Mouse (Mus musculus): ENCODE measurements around the gene Ptpdc1. TPM values are rescaled to one million over a fixed set of nuclear protein-coding genes. Genes with fewer than 3 reads are reported as not detected.

Ptpdc1 gene
- polyA plus RNA-seq, 1 experiment from 2014 or later: 4.1 TPM

DNA sequence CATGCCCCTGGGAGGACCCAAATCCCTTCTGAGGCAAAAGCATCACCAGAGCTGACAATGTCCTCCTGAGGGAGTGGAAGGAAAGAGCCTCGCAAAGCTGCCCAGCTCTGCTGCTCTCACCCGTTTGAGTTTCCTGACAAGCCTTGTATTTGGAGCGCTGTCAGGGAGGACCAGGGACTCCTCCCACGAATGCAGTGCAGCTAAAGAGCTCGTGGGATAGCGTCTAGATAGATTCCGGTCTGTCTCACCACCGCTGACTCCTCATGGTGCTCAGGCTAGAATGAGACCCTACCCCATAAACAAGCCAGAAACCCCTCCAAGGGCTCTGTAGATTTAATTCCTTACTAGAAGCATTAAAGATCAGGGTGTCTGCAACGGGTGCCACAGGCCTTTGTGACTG, 32.3 kb upstream of the Ptpdc1 start:
- 4% methylated on average over 9 of the region's 9 CpGs for WGBS
- H3K27ac ChIP-seq (ENCODE audit: low read length): no peak overlapping the region
- H3K4me1 ChIP-seq (ENCODE audit: control insufficient read depth, insufficient read depth, low read length): peaks cover 10% of the 10 kb centered on the region
- no peaks in the 10 kb centered on the region for H3K36me3 ChIP-seq (ENCODE audit: control insufficient read depth, insufficient read depth, low read length)
- H3K9me3 ChIP-seq (ENCODE audit: control insufficient read depth, low read length): no peaks in the 10 kb centered on the region
- H3K9ac ChIP-seq (ENCODE audit: low read depth, low read length): no peak overlapping the region
- H3K4me3 ChIP-seq (ENCODE audit: low read length): no peak overlapping the region
- peaks cover 63% of the 10 kb centered on the region for H3K27me3 ChIP-seq (replicated peaks; ENCODE audit: control insufficient read depth, insufficient read depth, low read length)
- no peak overlapping the region for H3K4me2 ChIP-seq (ENCODE audit: low read depth, low read length)
- ATAC-seq: no peak

DNA sequence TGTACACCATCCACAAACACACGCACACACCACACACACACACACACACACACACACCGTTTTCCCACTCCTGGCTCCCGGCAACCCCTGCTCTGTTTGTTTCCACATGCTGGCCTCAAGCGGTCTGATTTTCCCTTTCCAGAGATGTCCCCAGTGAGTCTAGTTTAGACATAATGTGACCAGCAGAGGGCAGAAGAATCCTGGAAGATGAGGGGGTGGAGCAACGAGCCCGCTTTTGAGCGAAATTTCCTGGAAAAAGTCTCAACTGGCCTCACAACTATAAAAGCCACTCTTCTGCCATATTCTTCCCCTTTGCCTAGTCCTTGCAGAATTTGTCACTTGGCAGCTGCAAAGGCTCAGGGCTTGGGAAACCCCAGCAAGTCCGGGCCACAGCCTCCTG, 30.2 kb upstream of the Ptpdc1 start:
- peaks cover 41% of the 10 kb centered on the region for H3K27me3 ChIP-seq (replicated peaks; ENCODE audit: control insufficient read depth, insufficient read depth, low read length)
- 0 out of 2 replicates have a peak overlapping the region, but pooled peaks have one; percentile 22 for H3K9ac ChIP-seq (ENCODE audit: low read depth, low read length)
- H3K4me1 ChIP-seq (ENCODE audit: control insufficient read depth, insufficient read depth, low read length): peaks cover 8% of the 10 kb centered on the region
- no peak overlapping the region for H3K27ac ChIP-seq (ENCODE audit: low read length)
- H3K9me3 ChIP-seq (ENCODE audit: control insufficient read depth, low read length): no peaks in the 10 kb centered on the region
- peak; percentile 53 for ATAC-seq
- H3K4me3 ChIP-seq (ENCODE audit: low read length): no peak overlapping the region
- no peak overlapping the region for H3K4me2 ChIP-seq (ENCODE audit: low read depth, low read length)
- H3K36me3 ChIP-seq (ENCODE audit: control insufficient read depth, insufficient read depth, low read length): no peaks in the 10 kb centered on the region
- WGBS: 3% methylated on average over 8 of the region's 8 CpGs

DNA sequence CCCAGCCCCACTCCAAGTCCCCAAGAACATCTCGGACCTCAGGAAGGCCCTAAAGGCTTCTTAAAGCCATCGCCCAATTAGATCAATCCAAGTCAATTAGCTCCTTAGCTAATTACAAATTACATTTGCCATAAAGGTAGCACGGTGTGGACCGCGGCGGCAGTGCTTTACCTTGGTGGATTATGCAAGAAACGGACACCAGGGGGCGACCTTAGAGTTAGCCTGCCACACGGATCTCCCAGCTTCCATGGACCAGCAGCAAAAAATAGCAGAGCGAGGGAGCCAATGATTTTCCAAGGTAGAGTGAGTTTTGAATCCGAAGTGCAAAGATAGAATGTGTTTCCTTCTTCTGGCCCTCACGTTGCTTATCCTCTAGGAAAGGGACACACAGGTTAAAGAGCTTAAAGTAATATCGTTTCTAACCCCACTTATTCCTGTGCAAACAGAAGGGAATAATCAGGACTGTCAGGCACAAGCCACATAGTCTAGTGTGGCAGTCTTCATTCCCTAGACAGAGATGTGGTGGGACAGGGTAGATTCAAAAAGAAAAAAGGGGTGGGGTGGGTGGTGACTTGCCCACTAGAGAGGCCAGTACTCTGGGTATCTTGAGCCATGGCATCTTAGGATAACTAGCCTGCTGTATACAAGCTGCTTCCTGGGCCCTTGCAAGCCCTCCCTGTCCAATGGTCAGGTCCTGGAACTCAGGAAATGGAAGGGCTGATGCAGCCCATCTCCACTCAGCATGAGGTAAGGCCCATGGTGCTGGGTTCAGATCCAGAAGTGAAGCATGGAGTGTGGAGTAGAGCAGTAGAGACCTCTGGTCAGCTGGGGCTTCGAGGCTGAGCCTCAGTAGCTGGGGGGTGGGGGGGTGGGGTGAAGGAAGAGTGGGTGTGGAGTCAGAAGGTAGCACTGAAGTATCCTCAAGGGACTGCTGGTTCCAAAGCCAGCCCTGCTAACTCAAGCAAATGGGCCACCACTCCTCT, 28.6 kb upstream of the Ptpdc1 start:
- WGBS: 7% methylated on average over 14 of the region's 14 CpGs
- Histone ChIP-seq H3K27ac (ENCODE audit: low read length) (no peak overlapping the region), H3K4me2 (ENCODE audit: low read depth, low read length) (no peak overlapping the region), H3K36me3 (ENCODE audit: control insufficient read depth, insufficient read depth, low read length) (no peaks in the 10 kb centered on the region), H3K9me3 (ENCODE audit: control insufficient read depth, low read length) (no peaks in the 10 kb centered on the region), H3K9ac (ENCODE audit: low read depth, low read length) (no peak overlapping the region), H3K27me3 (replicated peaks; ENCODE audit: control insufficient read depth, insufficient read depth, low read length) (peaks cover 28% of the 10 kb centered on the region), H3K4me1 (ENCODE audit: control insufficient read depth, insufficient read depth, low read length) (peaks cover 2% of the 10 kb centered on the region; the same call in 1 of the 2 replicates), H3K4me3 (ENCODE audit: low read length) (no peak overlapping the region)
- ATAC-seq: peak; percentile 54; the same call in 1 of the 2 replicates

DNA sequence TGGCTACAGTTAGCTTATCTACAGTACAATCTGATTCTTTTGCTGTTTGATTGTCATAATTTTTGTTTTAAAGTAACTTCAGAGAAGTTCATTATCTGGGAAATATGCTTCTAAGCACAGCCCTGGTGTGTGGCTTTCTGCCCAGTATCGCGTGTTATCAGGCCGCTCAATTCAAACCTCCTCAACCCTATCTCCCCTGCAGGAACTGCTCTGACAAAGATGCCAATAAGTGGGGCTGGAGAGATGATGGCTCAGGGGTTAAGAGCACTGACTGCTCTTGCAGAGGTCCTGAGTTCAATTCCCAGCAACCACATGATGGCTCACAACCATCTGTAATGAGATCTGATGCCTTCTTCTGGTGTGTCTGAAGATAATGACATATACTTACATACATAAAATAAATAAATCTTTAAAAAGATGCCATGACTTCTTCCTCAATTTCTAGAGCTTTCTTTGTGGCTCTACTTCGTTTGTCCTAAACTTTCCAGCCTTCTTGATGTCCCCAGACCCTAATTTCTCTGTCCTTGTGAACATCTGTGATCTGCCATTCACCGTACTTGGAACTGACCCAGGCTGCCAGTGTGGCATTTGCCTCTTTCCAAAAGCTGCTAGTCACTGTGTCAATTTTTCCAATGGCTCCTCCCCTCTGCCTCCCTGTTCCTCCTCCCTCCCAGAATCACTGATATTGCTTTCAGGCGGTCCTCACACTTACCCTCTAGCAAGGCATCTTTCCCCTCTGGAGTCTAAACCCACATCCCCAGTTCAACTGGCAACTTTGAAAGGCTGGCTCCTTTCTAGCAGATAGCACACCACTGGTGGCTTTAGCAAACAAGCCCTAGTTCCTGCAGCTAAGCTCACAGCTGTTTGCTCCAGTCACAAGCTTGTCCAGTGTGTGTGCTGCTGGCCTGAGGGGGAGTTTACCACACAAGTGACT, 25.9 kb upstream of the Ptpdc1 start:
- no peaks in the 10 kb centered on the region for H3K9me3 ChIP-seq (ENCODE audit: control insufficient read depth, low read length)
- peaks cover 4% of the 10 kb centered on the region; the same call in 1 of the 2 replicates for H3K27me3 ChIP-seq (replicated peaks; ENCODE audit: control insufficient read depth, insufficient read depth, low read length)
- ATAC-seq: no peak
- H3K4me2 ChIP-seq (ENCODE audit: low read depth, low read length): no peak overlapping the region
- WGBS: 66% methylated on average over 6 of the region's 6 CpGs
- no peak overlapping the region for H3K9ac ChIP-seq (ENCODE audit: low read depth, low read length)
- no peak overlapping the region for H3K4me3 ChIP-seq (ENCODE audit: low read length)
- no peaks in the 10 kb centered on the region for H3K36me3 ChIP-seq (ENCODE audit: control insufficient read depth, insufficient read depth, low read length)
- 0 out of 2 replicates have a peak, but pooled peaks cover 2% of the 10 kb centered on the region for H3K4me1 ChIP-seq (ENCODE audit: control insufficient read depth, insufficient read depth, low read length)
- H3K27ac ChIP-seq (ENCODE audit: low read length): no peak overlapping the region

DNA sequence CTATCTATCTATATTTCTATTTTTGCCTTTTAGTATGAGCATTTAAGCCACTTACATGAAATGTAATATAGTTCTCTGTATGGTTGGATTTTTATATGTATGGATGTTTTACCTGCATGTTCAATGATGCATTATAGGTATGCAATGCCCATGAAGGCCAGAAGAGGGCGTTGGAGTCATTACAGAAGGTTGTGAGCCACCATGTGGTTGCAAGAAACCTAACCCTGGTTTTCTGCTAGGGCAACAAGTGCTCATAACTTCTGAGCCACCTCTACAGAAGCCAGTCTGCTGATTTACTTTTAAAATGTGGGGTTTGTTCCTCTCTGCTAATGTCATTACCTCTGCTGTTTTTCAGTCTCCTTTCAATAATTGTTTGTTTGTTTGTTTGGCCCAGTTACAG, 25.2 kb upstream of the Ptpdc1 start:
- Histone ChIP-seq H3K9ac (ENCODE audit: low read depth, low read length) (no peak overlapping the region), H3K4me3 (ENCODE audit: low read length) (no peak overlapping the region), H3K27ac (ENCODE audit: low read length) (no peak overlapping the region), H3K4me2 (ENCODE audit: low read depth, low read length) (no peak overlapping the region), H3K27me3 (replicated peaks; ENCODE audit: control insufficient read depth, insufficient read depth, low read length) (no peaks in the 10 kb centered on the region; the same call in 1 of the 2 replicates), H3K4me1 (ENCODE audit: control insufficient read depth, insufficient read depth, low read length) (no peaks in the 10 kb centered on the region), H3K36me3 (ENCODE audit: control insufficient read depth, insufficient read depth, low read length) (no peaks in the 10 kb centered on the region), H3K9me3 (ENCODE audit: control insufficient read depth, low read length) (no peaks in the 10 kb centered on the region)
- WGBS: 0% methylated on average over 1 of the region's 1 CpGs
- ATAC-seq: no peak

DNA sequence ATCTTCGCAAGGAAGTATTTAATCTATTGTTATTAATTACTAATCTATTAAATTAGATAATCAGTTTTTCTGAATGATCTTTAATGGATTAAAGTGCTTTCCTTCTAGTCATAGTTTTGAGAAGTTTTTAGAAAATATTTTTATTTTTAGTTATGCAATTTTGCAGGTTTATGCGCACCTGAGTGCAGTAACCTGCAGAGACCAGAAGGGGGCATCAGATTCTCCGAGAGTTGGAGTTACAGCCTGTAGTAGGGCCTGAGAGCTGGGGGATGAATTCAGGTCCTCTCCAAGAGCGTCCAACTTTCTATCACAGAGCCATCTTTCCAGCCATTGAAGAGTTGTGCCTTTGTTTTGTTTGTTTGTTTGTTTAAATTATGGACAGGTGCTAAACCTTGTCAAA, 21.2 kb upstream of the Ptpdc1 start:
- Histone ChIP-seq H3K9ac (ENCODE audit: low read depth, low read length) (no peak overlapping the region), H3K9me3 (ENCODE audit: control insufficient read depth, low read length) (no peaks in the 10 kb centered on the region), H3K27me3 (replicated peaks; ENCODE audit: control insufficient read depth, insufficient read depth, low read length) (no peaks in the 10 kb centered on the region), H3K27ac (ENCODE audit: low read length) (no peak overlapping the region), H3K4me1 (ENCODE audit: control insufficient read depth, insufficient read depth, low read length) (no peaks in the 10 kb centered on the region), H3K4me3 (ENCODE audit: low read length) (no peak overlapping the region), H3K36me3 (ENCODE audit: control insufficient read depth, insufficient read depth, low read length) (no peaks in the 10 kb centered on the region), H3K4me2 (ENCODE audit: low read depth, low read length) (no peak overlapping the region)
- WGBS: 88% methylated on average over 4 of the region's 4 CpGs
- ATAC-seq: no peak

DNA sequence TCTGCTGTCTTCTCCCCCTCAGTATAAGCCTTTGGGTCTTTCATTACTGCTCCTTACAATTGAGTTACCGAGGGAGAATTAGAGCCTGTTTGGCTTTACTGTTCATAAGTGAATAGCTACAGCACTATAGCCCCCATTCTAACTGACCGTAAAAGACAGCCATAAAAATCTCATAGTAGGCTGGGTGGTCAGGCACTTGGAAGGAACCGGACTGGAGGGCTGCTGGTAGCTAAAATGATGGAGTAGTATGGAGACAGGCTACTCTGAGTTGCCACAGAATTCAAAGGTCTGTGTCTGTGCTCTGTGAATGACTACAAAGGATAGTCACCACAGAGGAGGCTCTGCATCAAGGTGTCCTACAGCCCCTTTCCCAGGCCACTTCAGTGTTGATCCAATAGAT, 18.5 kb upstream of the Ptpdc1 start:
- ATAC-seq: no peak
- WGBS: 77% methylated on average over 3 of the region's 3 CpGs
- no peak overlapping the region for H3K4me2 ChIP-seq (ENCODE audit: low read depth, low read length)
- H3K9ac ChIP-seq (ENCODE audit: low read depth, low read length): no peak overlapping the region
- H3K4me1 ChIP-seq (ENCODE audit: control insufficient read depth, insufficient read depth, low read length): no peaks in the 10 kb centered on the region
- no peaks in the 10 kb centered on the region for H3K27me3 ChIP-seq (replicated peaks; ENCODE audit: control insufficient read depth, insufficient read depth, low read length)
- no peaks in the 10 kb centered on the region for H3K36me3 ChIP-seq (ENCODE audit: control insufficient read depth, insufficient read depth, low read length)
- no peak overlapping the region for H3K27ac ChIP-seq (ENCODE audit: low read length)
- no peaks in the 10 kb centered on the region for H3K9me3 ChIP-seq (ENCODE audit: control insufficient read depth, low read length)
- H3K4me3 ChIP-seq (ENCODE audit: low read length): no peak overlapping the region

DNA sequence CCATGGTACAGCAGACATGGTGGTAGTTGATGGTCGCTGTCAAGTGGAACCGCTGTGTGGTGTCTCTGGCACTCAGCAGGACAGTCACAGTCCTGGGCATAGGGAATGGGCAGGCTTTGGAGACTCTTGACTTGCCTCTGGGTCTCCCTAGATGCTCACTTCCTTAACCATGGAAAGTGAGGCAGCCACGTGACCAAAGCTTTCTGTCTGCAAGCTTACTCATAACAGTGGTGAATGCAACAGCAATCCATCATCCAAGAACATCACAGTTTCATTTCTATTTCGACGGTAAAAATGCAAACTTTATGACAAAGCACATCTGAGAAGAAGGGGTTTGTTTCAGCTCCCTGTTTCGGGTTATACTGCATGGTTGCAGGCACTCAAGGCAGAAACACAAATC, 17.6 kb upstream of the Ptpdc1 start:
- Histone ChIP-seq H3K4me1 (ENCODE audit: control insufficient read depth, insufficient read depth, low read length) (no peaks in the 10 kb centered on the region), H3K36me3 (ENCODE audit: control insufficient read depth, insufficient read depth, low read length) (no peaks in the 10 kb centered on the region), H3K27ac (ENCODE audit: low read length) (no peak overlapping the region), H3K9me3 (ENCODE audit: control insufficient read depth, low read length) (no peaks in the 10 kb centered on the region), H3K27me3 (replicated peaks; ENCODE audit: control insufficient read depth, insufficient read depth, low read length) (no peaks in the 10 kb centered on the region), H3K4me3 (ENCODE audit: low read length) (no peak overlapping the region), H3K4me2 (ENCODE audit: low read depth, low read length) (no peak overlapping the region), H3K9ac (ENCODE audit: low read depth, low read length) (no peak overlapping the region)
- ATAC-seq: no peak
- WGBS: 75% methylated on average over 6 of the region's 6 CpGs

DNA sequence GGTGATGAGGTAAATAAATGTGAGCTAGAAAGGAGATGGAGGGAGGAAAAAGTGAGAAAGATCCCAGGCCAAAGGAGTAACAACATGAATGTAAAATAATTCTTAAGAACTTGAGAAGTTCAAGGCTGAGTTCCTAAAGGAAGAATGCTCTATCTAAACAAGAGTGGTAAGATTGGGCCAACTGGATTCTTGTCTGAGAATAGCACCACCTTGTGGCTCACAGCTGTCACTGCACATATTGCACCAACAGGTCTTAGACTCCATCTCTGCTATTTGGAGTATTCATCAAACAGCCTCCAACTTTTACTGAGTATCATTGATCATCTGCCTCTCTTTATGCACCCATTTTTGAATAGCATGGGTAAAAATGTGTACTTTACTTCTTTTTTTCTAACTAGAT, 14.1 kb upstream of the Ptpdc1 start:
- Histone ChIP-seq H3K4me2 (ENCODE audit: low read depth, low read length) (no peak overlapping the region), H3K4me1 (ENCODE audit: control insufficient read depth, insufficient read depth, low read length) (no peaks in the 10 kb centered on the region), H3K36me3 (ENCODE audit: control insufficient read depth, insufficient read depth, low read length) (no peaks in the 10 kb centered on the region), H3K9ac (ENCODE audit: low read depth, low read length) (no peak overlapping the region), H3K27me3 (replicated peaks; ENCODE audit: control insufficient read depth, insufficient read depth, low read length) (no peaks in the 10 kb centered on the region), H3K4me3 (ENCODE audit: low read length) (no peak overlapping the region), H3K9me3 (ENCODE audit: control insufficient read depth, low read length) (no peaks in the 10 kb centered on the region), H3K27ac (ENCODE audit: low read length) (no peak overlapping the region)
- ATAC-seq: no peak

All from intestine, embryonic 16.5 days (tissue).